Mouse (Mus musculus): ENCODE results near the gene Zmym5. TPM values are rescaled to one million over a fixed set of nuclear protein-coding genes. Genes with fewer than 3 reads are reported as not detected.
A peak's percentile ranks its signal among the peaks of the same experiment; 100 is the strongest.
"Not testable (repeated sequence)": the region's sequence is repeated elsewhere in the genome, so short reads cannot be mapped to it uniquely, and the experiment has no call there.

Gene Zmym5
- total RNA-seq, 2 experiments from 2014 or later: 17.2 to 24.2 TPM

DNA sequence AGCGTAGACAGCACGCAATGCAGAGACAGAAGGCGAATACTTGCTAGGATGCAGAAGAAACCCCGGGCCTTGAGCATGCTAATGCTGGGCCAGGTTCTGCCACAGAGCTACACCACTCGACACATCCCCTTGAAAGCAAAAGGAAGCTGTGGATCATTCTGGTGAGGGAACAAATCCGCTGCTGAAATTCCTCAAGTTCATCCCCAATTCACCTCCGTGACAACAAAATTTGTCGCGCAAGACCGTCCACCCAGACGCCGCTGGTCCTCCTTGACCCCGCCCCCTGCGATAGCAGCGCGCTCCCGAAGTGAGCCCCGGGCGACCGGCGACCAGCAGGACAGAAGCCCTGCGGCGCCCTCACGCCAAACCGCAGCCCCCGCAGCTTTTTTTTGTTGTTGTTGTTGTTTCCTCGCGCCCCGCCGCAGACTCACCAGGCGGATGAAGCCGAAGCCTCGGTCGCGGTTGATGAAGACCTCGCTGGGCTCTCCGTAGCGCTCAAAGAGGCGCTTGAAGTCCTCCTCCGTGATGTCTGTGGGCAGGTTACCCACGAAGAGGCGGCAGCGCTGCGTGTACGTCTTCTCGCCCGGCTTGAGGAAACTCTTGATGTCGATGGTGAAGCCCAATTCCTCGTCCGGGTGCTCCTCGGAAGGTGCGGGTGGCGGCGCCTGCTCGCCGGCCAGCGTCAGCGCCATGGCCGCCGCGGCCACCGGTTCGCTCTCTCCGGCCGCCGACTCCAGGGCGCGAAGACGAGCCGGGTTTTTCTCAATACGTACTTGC lies 34.0 kb downstream of the Zmym5 start:
- peak; percentile 69 for ATAC-seq (ENCODE audit: poor library complexity, severe bottlenecking)

DNA sequence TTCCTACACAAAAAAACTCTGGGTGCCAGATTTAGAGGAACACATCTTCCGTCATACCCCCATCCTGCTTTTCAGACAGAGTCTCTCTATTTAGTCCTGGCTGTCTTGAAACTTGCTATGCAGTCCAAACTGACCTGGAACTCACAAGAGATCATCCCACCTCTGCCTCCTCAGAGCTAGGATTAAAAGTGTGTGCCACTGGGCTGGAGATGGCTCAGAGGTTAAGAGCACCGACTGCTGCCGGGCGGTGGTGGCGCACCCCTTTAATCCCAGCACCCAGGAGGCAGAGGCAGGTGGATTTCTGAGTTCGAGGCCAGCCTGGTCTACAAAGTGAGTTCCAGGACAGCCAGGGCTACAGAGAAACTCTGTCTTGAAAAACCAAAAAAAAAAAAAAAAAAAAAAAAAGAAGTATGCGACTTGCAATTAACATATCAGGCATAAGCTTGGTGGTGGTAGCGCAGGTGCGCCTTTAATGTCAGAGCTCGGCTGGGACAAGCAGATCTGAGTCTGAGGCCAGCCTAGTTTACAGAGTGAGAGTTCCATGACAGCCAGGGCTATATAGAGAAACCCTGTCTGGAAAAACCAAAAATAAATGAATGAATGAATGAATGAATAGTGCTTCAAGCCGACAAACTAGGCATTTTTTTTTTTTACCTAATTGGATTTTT lies 34.8 kb downstream of the Zmym5 start:
- no peak for ATAC-seq (ENCODE audit: poor library complexity, severe bottlenecking)

DNA sequence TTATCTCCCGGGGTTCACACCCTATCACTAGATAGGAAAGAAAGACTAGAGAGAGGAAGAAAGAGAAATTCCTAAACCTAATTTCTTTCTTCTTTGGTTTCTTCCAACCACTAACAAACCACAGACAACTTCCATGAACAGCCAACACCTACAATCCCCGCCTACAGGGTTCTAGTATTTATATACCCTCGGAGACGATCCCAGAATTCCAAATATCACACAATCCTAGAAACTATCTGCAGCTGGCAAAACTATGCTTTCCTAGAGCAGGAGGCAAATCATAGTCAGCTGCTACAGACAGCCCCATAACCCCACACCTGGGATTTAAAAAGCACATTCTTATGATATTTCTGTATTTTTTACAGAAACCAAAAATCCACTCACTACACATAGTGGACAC lies 36.1 kb downstream of the Zmym5 start:
- ATAC-seq (ENCODE audit: poor library complexity, severe bottlenecking): no peak

DNA sequence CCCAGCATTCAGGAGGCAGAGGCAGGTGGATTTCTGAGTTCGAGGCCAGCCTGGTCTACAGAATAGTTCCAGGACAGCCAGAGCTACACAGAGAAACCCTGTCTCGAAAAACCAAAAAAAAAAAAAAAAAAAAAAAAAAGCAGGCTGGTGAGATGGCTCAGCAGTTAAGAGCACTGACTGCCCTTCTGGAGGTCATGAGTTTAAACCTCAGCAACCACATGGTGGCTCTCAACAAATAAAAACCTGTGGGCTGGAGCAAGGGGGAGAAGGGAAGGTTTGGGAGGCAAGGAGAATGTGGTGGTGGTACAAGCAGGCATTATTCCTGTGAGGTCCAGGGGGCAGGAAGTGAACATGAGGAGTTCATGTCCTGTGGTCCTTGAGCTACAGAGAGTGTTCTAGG lies 45.1 kb downstream of the Zmym5 start:
- ATAC-seq (ENCODE audit: poor library complexity, severe bottlenecking): not testable (repeated sequence)

GRCm38 (mm10) chr14:56765117-56765516 lies 46.4 kb downstream of the Zmym5 start:
- not testable (repeated sequence) for ATAC-seq (ENCODE audit: poor library complexity, severe bottlenecking)

- ATAC-seq (ENCODE audit: poor library complexity, severe bottlenecking): no peak
Measured at GRCm38 (mm10) chr14:56751282-56751681, 60.2 kb downstream of the Zmym5 start.

Other genes with a start within 250 kb of the Zmym5 start
- 18.6 and 23.3 TPM in 2 replicates for gene Cenpj, start 236.3 kb downstream of the Zmym5 start, total RNA-seq (2015)
- gene Cenpj, start 236.3 kb downstream of the Zmym5 start, total RNA-seq (2017): 15.8 and 24.6 TPM in 2 replicates
- gene Parp4, start 236.1 kb downstream of the Zmym5 start, total RNA-seq (2015): 63.0 and 71.7 TPM in 2 replicates
- gene Parp4, start 236.1 kb downstream of the Zmym5 start, total RNA-seq (2017): 11.2 and 14.9 TPM in 2 replicates
- 27.7 and 29.8 TPM in 2 replicates for gene Mphosph8, start 143.5 kb downstream of the Zmym5 start, total RNA-seq (2015)
- gene Mphosph8, start 143.5 kb downstream of the Zmym5 start, total RNA-seq (2017): 22.9 and 32.1 TPM in 2 replicates
- gene Pspc1, start 33.4 kb downstream of the Zmym5 start, total RNA-seq (2015): 37.7 and 39.6 TPM in 2 replicates
- 73.0 and 82.4 TPM in 2 replicates for gene Pspc1, start 33.4 kb downstream of the Zmym5 start, total RNA-seq (2017)
- gene Zmym2, start 74.9 kb upstream of the Zmym5 start, total RNA-seq (2015): 64.4 and 69.7 TPM in 2 replicates
- 21.6 and 27.1 TPM in 2 replicates for gene Zmym2, start 74.9 kb upstream of the Zmym5 start, total RNA-seq (2017)
- gene Gja3, start 246.4 kb upstream of the Zmym5 start, total RNA-seq (2015): not detected in 2 replicates
- not detected in 2 replicates for gene Gja3, start 246.4 kb upstream of the Zmym5 start, total RNA-seq (2017)